Mouse (Mus musculus) heart, adult 2 months (tissue): ENCODE measurements around the gene Dhfr.

Source experiments
- CTCF ChIP-seq: fragments of 200-600 bp; IDR thresholded peaks from 2 replicates; pipeline ENCODE4 v1.8.1; 2022; ENCODE audit warnings: antibody characterized with exemption, mild to moderate bottlenecking, moderate library complexity
- POLR2A ChIP-seq: fragments of 200-500 bp; IDR thresholded peaks from 2 replicates; pipeline ENCODE4 v1.6.1; 2011; ENCODE audit warnings: mild to moderate bottlenecking, low read depth, low read length, control low read depth; ENCODE audit not compliant: insufficient read depth

- TF ChIP-seq CTCF (no peak), POLR2A (no peak)
Observed at GRCm38 (mm10) chr13:92402063-92402462, 47.5 kb downstream of the Dhfr start.
